Mouse (Mus musculus) hindbrain, embryonic 10.5 days (tissue): ENCODE measurements around the gene Bcan. TPM values are rescaled to one million over a fixed set of nuclear protein-coding genes. Genes with fewer than 3 reads are reported as not detected.

Experiments used
- DNase-seq: peaks from one replicate; pipeline ENCODE4 v3.0.0-alpha.2; 2017; ENCODE audit warnings: low spot score
- H3K27ac ChIP-seq: fragments of 300-500 bp; sonication (generic); 2 replicates; pipeline ENCODE4 v1.5.1; 2016; ENCODE audit warnings: mild to moderate bottlenecking, moderate library complexity
- H3K27me3 ChIP-seq: fragments of 300-500 bp; sonication (generic); 2 replicates; pipeline ENCODE4 v1.6.1; 2016; ENCODE audit warnings: mild to moderate bottlenecking; ENCODE audit not compliant: poor library complexity, insufficient read depth, severe bottlenecking
- H3K36me3 ChIP-seq: fragments of 300-500 bp; sonication (generic); 2 replicates; pipeline ENCODE4 v1.6.1; 2016; ENCODE audit warnings: mild to moderate bottlenecking, moderate library complexity
- H3K4me1 ChIP-seq: fragments of 300-500 bp; sonication (generic); replicated peaks from 2 replicates; pipeline ENCODE4 v1.6.1; 2016; ENCODE audit warnings: mild to moderate bottlenecking
- H3K4me3 ChIP-seq: fragments of 300-500 bp; sonication (generic); 2 replicates; pipeline ENCODE4 v1.5.1; 2016; ENCODE audit warnings: mild to moderate bottlenecking, moderate library complexity
- H3K9me3 ChIP-seq: fragments of 300-500 bp; sonication (generic); 2 replicates; pipeline ENCODE4 v1.6.1; 2016; ENCODE audit warnings: mild to moderate bottlenecking, moderate library complexity
- WGBS: fragments of 180-500 bp; shearing (Covaris S2); methylation state at CpG from one replicate; pipeline ENCODE4 v1.1.7; 2016; 5-methylcytosine and 5-hydroxymethylcytosine counted together
- polyA plus RNA-seq: library from polyadenylated mRNA; unstranded; fragments of >200 nt; fragmentation: Nextera tagmentation; extraction: Ambion mirVana; gene quantifications from 2 replicates; pipeline ENCODE4 v1.2.1, GENCODE M21; 2016

The Bcan gene
- polyA plus RNA-seq, result 0.91 and 0.95 TPM in 2 replicates

DNA sequence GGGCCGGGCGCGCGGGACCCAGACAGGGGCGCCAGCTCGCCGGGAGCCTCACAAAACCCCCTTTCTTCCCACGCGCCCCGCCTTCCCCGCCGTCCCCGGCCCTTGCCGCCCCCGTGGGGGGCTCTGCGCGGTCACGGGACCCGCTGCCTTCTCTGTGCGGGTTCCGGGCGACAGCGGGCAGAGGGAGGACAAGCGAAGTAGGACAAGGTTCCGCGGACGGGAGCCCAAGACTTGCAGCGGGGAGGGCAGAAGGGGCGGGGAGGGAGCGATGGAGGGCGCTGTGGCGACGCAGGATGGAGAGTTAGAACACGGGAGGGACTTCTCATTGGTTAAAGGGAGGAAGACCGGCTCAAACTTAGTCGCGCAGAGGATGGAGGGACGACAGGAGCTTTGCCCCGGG is at the start of gene Bcan:
Gene Bcan, minus strand, starts transcription at position 50 of the 400 bp plus-strand sequence.
- Histone ChIP-seq H3K27ac (no peak within 1 kb of the TSS), H3K4me3 (peak within 1 kb of the TSS; percentile 57), H3K27me3 (peaks cover 96% of the 10 kb centered on the region), H3K36me3 (no peaks in the 10 kb centered on the region), H3K9me3 (no peaks in the 10 kb centered on the region), H3K4me1 (peaks cover 66% of the 10 kb centered on the region)
- WGBS, result under 1% methylated on average over 39 of the region's 39 CpGs
- DNase-seq, result peak; percentile 52

DNA sequence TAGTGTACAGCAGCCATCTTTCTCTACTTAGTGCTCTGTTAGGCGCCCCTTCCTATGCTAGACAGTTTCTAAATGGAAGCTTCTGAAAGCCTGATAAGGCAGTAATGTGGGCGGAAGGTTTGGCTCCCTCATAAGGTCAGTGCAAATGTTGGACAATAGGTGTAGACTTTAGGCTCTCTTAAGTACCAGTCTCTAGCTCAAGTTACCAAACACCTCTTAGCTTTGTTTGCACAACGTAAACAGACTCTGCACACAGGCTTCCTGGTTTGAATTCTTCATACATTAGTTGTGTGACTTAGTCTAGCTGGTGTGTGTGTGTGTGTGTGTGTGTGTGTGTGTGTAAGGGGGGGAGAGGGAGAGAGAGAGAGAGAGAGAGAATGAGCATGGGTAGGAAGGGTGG is 49.5 kb upstream of the Bcan start:
- Histone ChIP-seq H3K27ac (no peak overlapping the region), H3K4me3 (no peak overlapping the region), H3K4me1 (peaks cover 3% of the 10 kb centered on the region; the same call in 1 of the 2 replicates), H3K27me3 (no peaks in the 10 kb centered on the region), H3K36me3 (peaks cover 67% of the 10 kb centered on the region), H3K9me3 (no peaks in the 10 kb centered on the region)
- 91% methylated on average over 3 of the region's 3 CpGs for WGBS
- no peak for DNase-seq

DNA sequence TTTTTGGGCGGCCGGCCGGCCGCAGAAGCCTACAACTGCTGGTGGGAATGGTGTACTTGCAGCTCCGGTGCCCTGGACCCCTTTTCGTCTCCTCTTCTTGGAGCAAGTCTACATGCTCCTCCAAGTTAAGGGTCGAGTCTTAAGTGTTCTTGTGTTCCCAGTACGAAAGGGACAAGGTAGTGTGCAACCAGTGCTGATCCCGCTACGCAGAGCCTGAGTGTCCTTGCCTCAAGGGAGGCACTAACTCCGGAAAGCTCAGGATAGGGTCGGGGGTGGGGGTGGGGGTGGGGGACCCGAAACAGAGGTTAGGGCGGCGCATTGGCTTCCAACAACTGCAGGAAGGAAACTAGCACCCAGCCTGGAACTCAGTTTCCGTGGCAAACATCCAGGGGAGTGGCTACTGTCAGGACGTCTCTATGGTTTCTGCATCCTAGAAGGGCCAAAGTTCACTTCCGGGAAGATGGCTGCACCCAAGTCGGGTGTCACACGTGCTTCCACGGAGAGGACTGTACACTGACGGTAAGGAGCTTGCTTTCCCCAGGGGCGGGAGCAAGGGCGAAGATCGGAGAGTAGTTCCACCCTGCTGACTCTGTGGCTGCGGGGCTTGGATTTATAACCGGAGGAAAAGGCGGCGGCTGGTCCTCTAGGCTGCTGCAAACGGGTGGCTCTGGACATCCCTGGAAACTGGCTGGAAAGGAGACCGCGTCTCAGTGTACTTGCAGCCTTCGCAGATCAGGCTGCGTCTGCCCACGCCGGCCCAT is 42.8 kb upstream of the Bcan start, which contains the start of gene Gpatch4:
Gene Gpatch4, plus strand, starts transcription at position 448 of the 761 bp plus-strand sequence.
- no peaks in the 10 kb centered on the region for H3K9me3 ChIP-seq
- H3K4me1 ChIP-seq, result peaks cover 18% of the 10 kb centered on the region
- WGBS, result 11% methylated on average over 36 of the region's 36 CpGs
- peak; percentile 87 for DNase-seq
- H3K4me3 ChIP-seq, result peak within 1 kb of the TSS; percentile 89
- peaks cover 16% of the 10 kb centered on the region for H3K27me3 ChIP-seq
- H3K36me3 ChIP-seq, result peaks cover 14% of the 10 kb centered on the region
- peak within 1 kb of the TSS; percentile 84 for H3K27ac ChIP-seq

DNA sequence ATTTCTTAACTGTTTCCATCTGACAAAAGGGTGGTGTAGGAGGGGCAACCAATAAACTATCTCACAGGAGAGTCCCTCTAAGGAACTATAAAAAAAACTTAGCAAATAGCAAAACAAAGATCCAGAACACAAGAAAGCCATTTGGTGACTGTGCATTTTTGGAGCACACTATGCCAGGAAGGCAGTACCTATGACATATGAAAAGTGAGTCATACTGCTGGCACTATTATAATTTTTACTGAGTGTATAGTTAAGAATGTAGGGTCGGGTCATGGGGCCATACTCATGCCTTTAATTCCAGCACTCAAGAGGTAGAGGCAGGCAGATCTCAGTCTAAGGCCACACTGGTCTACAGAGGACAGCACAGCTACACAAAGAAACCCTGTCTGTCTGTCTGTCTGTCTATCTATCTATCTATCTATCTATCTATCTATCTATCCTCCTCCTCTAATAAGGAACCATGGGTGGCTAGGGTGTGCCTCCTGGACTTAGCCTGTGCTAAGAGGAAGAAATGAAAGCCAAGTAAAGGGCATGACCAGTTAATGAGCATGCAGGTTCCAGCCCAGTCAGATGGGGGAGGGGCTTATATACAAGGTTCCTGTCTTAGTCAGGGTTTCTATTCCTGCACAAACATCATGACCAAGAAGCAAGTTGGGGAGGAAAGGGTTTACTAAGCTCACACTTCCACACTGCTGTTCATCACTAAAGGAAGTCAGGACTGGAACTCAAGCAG is 35.7 kb upstream of the Bcan start:
- WGBS, result 71% methylated on average over 1 of the region's 1 CpGs
- no peaks in the 10 kb centered on the region for H3K36me3 ChIP-seq
- DNase-seq, result no peak
- H3K9me3 ChIP-seq, result no peaks in the 10 kb centered on the region
- no peak overlapping the region for H3K4me3 ChIP-seq
- peaks cover 9% of the 10 kb centered on the region; the same call in 1 of the 2 replicates for H3K4me1 ChIP-seq
- peaks cover 36% of the 10 kb centered on the region for H3K27me3 ChIP-seq
- no peak overlapping the region for H3K27ac ChIP-seq

DNA sequence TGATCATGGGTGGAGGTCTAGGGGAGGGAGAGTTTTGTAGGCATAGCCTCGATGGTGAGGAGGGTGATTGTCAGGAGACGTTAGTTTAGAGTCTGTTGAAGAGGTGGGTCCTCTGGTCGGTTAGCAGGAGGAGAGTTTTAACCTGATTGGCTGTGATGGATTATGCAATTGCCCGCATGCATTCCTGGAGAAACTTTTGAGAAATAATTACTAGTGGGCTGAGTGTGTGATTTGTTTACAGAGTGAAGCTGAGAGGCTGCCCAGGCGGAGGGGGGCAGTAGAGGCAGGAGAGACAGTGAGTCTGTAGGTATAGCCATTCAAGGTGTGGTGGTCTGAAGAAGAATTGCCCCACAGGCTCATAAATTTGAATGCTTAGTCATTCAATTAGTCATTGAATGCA is 33.5 kb upstream of the Bcan start:
- Histone ChIP-seq H3K4me3 (no peak overlapping the region), H3K27me3 (peaks cover 37% of the 10 kb centered on the region), H3K9me3 (no peaks in the 10 kb centered on the region), H3K27ac (no peak overlapping the region), H3K36me3 (no peaks in the 10 kb centered on the region), H3K4me1 (peaks cover 13% of the 10 kb centered on the region; the same call in 1 of the 2 replicates)
- no peak for DNase-seq
- 75% methylated on average over 5 of the region's 5 CpGs for WGBS

DNA sequence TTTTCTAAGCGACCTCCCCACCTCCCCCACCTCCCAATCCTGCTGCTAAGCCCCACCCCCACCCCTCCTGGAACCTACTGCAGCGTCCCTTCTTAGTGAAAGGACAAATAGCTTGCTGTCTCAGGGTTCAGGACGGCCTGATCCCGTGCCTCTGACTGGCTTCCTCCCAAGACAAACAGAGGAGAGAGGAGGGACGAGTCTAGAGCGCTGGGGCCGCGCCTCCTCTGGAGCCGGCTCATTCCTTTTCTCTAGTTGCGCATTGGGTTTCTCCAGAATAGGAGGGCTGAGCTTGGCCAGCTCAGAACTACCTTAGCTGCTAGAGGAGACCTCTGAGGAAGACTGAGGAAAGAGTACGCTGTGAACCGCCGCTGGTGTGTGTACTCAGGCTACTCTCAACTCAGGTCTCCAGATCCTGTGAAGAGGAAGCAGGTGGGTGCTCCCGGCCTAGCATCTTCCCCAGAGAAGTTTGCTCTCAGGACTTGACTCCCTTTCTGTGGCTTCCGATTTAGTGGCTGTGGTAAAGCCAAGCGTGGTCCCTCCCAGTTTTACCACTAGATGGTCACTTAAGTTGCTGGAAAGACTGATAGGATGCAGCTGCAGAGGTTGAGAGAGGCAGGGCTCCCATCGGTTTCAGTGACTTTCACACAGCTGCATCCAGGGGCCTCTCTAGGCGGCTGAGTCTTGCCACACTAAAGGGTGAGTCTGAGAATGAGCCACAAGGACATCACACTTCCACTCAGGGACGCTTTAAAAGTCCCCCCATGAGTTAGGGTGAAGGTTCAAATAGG is 30.8 kb upstream of the Bcan start:
- Histone ChIP-seq H3K27me3 (peaks cover 52% of the 10 kb centered on the region), H3K9me3 (peaks cover 4% of the 10 kb centered on the region; the same call in 1 of the 2 replicates), H3K27ac (no peak overlapping the region), H3K36me3 (no peaks in the 10 kb centered on the region), H3K4me3 (no peak overlapping the region), H3K4me1 (peaks cover 13% of the 10 kb centered on the region; the same call in 1 of the 2 replicates)
- no peak for DNase-seq
- WGBS, result 18% methylated on average over 19 of the region's 19 CpGs

DNA sequence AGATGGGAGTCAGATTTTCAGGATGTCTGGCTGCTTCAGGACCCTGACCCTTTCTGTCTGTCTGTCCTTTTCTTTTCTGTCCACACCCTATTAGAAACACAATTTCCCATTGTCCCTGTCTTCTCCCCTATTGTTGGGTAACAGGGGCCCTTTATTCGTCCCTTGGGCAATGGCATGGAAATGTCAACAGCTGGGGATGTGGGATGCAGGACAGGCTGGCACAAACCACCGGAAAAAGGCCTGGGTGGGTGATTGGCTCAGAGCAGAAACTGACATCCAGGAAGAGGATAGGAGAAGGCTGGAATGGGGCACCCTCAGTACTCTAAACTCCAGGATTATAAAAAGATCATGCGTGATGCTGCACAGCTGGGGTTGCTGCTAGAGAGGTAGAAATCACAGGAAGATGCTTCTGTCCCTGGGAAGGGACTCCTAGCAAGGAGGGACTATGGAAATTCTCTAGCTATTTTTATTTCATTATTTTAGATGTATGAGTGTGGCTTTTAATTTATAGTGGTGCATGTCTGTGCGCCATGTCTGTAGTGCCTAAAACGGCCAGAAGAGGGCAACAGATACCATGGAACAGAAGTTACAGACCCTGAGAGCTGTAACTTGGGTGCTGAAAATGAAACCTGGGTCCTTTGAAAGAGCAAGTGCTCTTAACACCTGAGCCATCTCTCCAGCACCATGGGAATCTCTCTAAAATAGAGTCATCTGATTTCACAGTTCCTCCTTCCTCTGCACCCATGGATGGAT is 27.6 kb upstream of the Bcan start, which contains the start of gene Hapln2:
Gene Hapln2, minus strand, starts transcription at position 150 of the 753 bp plus-strand sequence.
- Histone ChIP-seq H3K27ac (no peak within 1 kb of the TSS), H3K27me3 (peaks cover 82% of the 10 kb centered on the region)
- WGBS, result 46% methylated on average over 5 of the region's 5 CpGs

DNA sequence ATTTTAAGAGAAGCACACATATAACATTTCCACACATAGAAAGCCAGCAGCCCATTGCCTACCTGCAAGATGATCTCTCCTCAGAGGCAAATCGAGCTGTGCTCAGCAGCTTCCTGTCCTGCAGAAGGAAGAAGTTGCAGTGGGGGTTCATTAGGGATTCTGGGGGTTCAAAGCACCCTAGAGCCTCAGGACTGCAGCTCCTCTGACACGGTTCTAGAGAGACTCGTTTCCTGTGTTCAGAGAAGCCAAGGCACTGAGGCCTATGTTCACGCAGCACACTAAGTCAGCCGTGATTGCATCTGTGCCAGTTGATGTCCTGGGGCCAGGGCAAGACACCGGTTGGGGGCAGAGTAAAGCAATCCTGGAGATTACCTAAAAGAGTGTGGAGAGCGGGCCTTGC is 26.8 kb upstream of the Bcan start:
- no peak overlapping the region for H3K27ac ChIP-seq
- H3K36me3 ChIP-seq, result no peaks in the 10 kb centered on the region
- H3K9me3 ChIP-seq, result peaks cover 4% of the 10 kb centered on the region; the same call in 1 of the 2 replicates
- peaks cover 37% of the 10 kb centered on the region for H3K4me1 ChIP-seq
- H3K4me3 ChIP-seq, result no peak overlapping the region
- no peak for DNase-seq
- WGBS, result 62% methylated on average over 7 of the region's 7 CpGs
- H3K27me3 ChIP-seq, result peaks cover 82% of the 10 kb centered on the region

More for the DNA sequence above, 27.6 kb upstream of the Bcan start, which contains the start of gene Hapln2:
- no peak within 1 kb of the TSS for H3K4me3 ChIP-seq
- H3K4me1 ChIP-seq, result peaks cover 32% of the 10 kb centered on the region
- DNase-seq, result no peak
- H3K9me3 ChIP-seq, result peaks cover 4% of the 10 kb centered on the region; the same call in 1 of the 2 replicates
- no peaks in the 10 kb centered on the region for H3K36me3 ChIP-seq

DNA sequence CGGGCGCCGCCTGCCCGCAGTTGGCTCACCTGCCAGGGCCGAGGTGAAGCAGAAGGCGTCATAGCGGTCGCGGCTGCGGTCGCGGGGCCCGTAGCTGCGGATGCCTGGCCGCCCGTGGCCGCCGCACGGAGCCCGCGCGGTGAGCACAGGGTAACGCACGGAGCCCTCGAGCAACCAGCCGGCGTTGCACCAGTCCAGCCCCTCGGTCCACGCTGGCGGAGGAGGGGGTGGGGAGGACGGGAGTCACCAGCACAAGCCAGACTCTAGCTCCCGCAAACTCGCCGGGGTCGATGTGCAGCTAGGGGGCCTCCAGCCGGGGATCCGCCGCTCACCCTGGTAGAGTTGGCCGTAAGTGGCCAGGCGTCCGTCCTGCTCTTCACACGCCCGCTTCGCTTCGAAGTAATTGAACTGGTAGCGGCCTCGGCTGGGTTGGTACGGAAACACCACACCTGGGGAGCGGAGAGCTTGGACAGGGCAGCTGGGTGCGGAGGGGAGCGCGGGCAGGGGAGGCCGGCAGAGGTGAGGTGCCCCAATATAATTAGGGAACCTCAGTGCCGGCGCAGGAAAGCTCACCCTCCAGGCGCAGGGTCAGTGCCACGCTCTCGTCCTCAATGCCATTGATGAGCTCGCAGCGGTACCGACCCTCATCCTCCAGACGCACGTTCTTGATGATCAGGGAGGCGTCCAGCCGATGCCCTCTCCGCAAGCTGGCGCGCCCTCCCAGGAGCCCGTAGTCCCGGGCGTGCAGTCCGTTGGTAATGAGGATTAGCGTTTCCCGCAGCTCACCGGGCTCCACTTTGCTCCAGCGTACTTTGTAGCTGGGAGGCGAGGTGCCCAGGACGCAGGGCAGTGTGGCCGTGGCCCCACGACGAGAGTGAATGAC is 23.4 kb upstream of the Bcan start:
- no peak for DNase-seq
- under 1% methylated on average over 81 of the region's 81 CpGs for WGBS
- Histone ChIP-seq H3K4me3 (peak overlapping the region; percentile 69), H3K36me3 (no peaks in the 10 kb centered on the region), H3K27ac (peak overlapping the region; percentile 68; the same call in 1 of the 2 replicates), H3K4me1 (peaks cover 24% of the 10 kb centered on the region), H3K27me3 (peaks cover 84% of the 10 kb centered on the region), H3K9me3 (peaks cover 4% of the 10 kb centered on the region; the same call in 1 of the 2 replicates)

DNA sequence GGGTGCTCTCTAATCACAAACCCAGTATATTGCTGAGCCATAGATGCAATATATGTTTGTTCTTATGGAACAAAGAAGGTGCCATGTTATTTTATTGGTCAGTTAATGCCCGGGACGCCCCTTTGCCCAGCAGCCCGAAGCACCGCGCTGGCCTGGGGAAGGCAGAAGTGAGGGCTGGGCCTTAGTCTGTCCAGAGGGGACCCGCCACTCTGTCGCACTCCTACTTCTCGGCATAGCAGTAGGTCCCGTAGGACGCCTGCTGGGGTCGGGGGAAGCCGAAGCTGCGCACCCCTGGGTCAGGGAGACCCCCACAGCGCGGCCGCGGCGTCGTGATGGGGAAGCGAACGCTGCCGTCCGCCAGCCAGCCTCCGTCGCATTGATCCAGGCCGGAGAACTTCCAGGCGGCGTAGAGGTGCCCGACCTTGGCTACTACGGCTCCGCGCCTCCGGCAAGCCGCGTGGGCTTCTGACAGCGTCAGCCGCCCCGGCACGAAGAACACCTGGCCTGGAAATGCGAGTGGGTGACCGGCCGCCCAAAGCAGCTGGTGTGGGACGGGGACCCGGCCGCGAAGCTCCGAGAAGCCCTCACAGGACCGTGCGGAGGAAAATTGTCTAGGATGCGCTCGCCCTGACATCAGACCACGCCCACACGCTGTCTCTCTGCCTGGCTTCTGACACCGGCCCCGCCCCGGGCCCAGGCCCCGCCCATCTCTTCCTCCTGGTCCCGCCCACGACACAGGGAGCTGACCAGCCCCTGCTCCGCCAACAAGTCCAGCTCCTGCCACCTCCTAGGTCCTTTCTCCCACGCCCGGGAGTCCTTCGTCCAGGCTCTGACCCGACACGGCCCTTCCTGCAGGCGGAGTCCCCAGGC is 22.5 kb upstream of the Bcan start:
- H3K27ac ChIP-seq, result peak overlapping the region; percentile 68; the same call in 1 of the 2 replicates
- DNase-seq, result peak; percentile 94
- peaks cover 87% of the 10 kb centered on the region for H3K27me3 ChIP-seq
- H3K4me1 ChIP-seq, result peaks cover 24% of the 10 kb centered on the region
- peak overlapping the region; percentile 69 for H3K4me3 ChIP-seq
- WGBS, result 1% methylated on average over 66 of the region's 66 CpGs
- no peaks in the 10 kb centered on the region for H3K36me3 ChIP-seq
- H3K9me3 ChIP-seq, result no peaks in the 10 kb centered on the region
